Mouse (Mus musculus) left cerebral cortex, postnatal 14 days (tissue): Measurements from ENCODE around the gene Ubald2. TPM values are rescaled to one million over a fixed set of nuclear protein-coding genes. Genes with fewer than 3 reads are reported as not detected.

Source experiments
- DNase-seq, 2 experiments: peaks; one replicate each; pipeline ENCODE4 v3.0.0; 2021 to 2022; ENCODE audit warnings: low spot score in 2 of 2, mixed read lengths in 1 of 2
- intact Hi-C: fragments of 180-260 bp; cut with DNase I; formaldehyde crosslinking; loops from one replicate; pipeline ENCODE4 v1.15.1; 2025
- total RNA-seq, 2 experiments: library from RNA; stranded (reverse); gene quantifications; 2 replicates each; pipeline ENCODE4 v1.2.3; 2021

Gene Ubald2
- total RNA-seq, 2 experiments from 2014 or later, result 30.1 to 32.0 TPM

DNA sequence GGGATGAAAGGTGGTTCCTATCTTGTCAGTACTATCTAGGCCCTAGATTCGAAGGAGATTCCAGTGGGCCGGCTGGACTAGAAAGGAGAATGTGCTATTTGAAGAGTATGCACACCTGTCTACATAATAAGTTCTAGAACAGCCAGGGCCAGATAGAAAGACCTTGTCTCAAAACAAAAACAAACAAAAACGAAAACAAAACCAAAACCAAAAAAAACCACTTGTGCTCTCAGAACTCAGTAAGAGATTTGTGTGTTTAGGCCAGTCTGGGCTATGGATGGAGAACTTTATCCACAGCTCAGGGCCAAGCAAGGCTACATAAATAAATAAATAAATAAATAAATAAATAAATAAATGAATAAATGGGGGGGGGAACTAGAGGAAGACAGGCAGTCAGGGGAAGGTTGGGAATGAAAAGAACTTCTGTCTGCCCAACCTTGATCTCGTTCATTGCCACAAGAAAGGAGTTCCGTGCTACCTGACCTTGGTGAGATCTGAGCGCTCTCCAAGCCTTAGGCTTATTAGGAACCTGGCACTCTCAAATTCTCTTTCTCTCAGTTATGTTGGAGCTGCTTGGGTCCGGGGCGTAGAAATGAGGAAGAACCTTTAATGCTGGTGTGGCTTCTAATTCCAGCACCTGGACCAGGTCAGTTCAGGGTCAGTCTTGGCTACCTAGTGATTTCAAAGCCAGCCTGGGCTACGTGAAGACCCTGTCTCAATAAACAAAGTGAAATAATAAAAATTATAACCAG, 3.9 kb upstream of the Ubald2 start:
- DNase-seq, result no peak
- intact Hi-C loops, result no loop called here

DNA sequence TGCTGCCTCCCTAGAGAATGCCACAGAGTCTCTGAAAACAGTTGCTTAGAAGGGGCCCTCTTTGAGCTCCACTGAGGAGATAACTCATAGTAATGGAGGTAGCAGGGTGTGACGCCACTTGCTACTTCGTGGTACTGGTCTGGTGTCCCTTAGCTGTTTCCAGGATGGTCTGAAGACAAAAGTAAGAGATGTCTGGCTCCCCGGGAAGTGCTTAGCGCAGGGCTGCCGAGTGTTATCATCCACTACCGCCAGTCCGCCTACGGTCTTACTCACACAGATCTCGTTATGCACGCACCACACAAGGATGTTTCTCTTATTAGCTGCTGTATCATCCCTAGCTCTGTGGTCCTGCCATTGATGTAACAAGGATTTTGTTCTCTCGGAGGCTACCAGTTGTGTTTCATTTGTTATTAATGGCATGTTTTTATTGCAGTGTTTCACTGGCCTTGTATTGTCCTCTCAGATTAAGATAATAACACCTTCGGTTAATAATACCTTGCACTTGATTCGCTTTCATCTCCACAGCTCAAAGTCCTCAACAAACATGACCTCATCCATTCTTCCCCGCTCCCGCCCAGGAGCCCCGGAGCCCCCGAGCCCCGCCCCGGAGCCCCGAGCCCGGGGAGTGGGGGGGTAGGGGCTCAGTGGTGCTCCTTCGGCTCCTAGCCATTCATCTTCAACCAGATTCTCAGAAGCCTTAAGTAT, 3.0 kb upstream of the Ubald2 start:
- DNase-seq, result no peak
- intact Hi-C loops, result no loop called here

DNA sequence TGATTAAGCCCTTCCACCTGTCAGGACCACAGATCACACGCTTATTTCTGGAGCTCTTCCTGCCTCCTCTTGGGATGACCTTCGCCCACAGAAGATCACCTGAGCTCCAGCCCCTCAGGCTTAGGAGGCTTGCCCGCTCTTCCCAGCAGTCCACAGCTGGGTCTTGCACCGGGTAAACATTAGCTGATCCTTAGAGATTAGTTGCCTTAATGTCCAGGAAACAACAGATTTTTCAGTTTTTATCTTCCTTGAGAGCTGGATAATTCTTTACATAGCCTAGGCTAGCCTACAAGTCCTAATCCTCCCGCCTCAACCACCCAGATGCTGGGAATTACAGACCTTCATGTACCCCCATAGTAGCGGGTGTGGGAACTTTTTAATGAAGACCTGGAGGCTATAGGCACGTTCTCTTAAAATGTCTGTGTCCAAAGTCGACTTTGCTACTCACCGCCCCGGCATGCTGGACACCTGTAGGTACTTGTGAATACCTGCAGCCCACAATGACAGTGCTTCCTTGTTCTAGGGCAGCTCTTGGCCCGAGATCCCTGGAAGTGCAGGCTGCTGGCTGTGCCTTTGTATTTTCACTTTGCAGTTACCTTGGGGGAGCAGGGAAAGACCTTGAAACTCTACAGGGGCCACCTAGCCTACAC, 2.3 kb upstream of the Ubald2 start:
- intact Hi-C loops, result no loop called here
- no peak for DNase-seq

DNA sequence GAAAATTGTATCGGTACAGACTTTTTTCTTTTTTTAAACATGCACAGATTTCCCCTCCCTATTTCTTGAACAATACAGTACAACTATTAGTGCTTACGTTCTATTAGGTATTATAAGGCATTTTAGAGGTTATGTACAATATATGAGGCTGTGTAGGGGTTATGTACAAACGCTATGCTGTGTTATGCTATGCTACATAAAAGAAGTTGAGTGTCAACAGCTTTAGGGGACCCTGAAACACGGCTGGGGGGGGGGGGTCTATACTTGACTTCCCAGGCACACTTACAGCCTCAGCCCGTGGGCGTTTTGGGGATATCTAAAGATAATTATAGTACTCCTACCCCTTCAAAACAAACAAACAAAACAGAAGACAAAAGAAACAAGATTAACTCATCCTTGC, 1.8 kb upstream of the Ubald2 start:
- DNase-seq, result no peak
- intact Hi-C loops, result no loop called here

DNA sequence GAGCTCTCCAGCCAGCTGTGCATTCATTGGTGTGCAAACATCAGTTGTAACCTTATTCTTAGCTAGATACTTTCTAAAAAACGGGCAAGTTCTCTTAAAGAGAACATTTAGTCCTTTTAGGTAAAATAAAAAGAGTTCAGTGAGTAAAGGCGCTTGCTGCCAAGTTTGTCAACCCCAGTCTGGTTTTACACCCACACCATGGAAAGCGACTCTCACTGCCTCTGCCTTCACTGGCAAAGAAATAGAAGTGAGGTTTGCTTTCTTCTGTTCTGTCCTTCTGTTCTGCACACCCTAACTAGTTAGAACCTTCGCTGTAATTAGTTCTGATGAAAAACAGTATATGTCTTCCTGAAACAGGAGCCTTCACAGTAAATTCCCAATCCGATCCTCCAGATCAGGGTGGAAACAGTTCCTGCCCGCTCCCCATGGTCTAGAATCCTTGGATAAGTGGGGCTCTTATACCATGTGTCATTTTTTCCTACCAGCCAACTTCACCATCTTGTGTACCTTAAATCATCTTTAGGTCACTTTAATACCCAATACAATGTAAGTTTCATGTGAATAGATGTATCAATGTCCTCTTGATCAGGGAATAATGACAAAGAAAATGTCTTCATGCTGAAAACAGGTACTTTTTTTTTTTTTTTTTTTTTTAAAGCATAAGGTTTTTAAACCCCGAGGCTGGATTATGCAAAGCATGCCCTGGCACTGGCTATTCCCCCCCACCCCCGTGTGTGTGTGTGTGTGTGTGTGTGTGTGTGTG, 1.1 kb upstream of the Ubald2 start:
- peak; percentile 65 to 82 for DNase-seq

DNA sequence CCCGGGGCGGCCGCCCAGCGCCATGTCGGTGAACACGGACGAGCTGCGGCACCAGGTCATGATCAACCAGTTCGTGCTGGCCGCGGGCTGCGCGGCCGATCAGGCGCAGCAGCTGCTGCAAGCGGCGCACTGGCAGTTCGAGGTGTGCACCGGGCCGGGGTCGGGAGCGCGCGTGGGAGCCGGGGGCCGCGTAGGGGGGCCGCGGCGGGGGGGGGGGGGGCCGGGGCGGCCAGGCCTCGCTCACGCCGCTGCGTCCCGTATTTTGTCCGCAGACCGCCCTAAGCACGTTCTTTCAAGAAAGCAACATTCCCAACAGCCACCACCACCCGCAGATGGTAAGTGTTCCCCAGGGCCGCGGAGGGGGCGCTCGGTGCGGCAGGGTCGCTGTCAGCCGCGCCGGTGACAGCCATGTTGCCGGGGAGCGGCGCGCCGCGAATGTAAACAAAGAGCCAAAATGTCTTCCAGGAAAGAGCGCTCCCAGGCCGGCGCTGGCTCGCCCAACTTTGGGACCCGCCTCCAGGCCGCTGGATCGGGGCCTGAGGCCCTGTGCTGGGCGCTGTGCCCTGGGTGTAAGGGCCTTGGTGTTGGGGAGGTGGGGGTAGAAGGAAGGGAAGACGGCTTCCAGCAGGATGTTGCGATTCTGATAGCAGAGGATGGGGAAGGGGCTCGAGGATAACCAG, 533 bp downstream of the Ubald2 start:
- intact Hi-C loops, result loop anchor here (2.0 kb wide), 1 partner anchor 56 kb away; no protein-coding TSS in a partner anchor
- peak in 1 of 2 experiments; percentile 54 for DNase-seq

More for the DNA sequence above, 1.1 kb upstream of the Ubald2 start:
- intact Hi-C loops, result no loop called here

DNA sequence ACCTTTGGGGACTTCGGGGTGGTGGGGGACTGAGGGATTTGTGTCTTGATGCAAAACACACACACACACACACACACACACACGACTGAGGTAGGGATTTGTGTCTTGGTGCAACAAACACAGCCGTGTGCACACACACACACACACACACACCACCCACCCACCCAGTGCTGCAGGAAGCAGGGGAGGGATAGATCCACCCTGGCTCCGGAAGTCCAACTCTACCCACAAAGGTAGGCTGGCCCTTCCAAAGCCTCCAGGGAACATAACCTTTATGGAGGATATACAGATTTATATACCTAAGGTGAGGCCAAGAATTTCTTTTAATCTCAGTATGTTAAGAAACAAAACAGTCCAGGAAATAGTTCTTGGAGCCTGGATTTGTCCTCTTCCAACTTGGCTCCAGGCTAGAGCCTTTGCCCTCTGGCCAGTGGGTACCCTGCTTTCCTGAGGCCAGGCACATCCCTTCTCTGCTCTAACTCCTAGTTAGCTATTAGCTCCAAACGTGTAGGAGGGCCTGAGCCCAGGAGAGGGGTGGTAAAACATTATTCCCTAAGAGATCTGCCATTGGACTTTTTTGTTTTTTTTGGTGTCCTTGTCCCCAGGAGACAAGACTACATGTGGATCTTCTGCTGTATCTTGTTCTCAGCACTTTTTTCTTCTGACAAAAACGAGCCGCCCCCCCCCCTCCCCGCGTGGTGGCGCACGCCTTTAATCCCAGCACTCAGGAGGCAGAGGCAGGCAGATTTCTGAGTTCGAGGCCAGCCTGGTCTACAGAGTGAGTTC, 1.3 kb downstream of the Ubald2 start:
- no peak for DNase-seq
- intact Hi-C loops, result loop anchor here (2.0 kb wide), 1 partner anchor 56 kb away; no protein-coding TSS in a partner anchor

DNA sequence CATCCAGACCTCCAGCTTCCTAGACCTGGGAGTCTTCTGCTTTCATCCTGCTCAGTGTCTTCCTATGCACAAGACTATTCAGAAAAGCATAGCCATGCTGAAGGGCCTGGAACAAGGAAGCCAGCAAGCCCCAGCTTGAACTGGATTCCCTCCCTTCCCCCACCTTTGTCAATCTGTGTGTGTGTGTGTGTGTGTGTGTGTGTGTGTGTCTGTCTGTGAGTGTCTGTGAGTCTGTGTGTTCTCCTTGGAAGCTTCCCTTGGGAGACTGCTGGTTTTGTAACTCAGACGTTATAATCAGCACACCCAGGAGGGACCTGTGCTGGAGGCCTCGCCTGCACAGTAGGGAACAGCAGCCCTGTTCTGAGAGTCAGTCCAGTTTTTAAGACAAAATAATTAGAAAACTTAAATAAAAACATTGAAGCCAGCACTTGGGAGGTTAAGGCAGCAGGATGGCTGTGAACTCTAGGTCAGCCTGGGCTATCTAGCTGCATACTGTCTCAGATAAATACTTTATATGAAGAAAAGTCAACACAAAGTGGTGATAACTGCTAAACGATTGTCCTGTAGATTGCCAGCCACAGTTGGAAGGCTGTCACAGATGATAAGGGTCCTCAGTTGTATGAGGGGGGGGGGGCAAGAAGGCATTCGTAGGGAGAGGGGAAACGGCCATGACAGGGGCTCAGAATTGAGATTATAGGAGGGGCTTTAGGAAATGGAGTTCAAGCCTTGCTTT, 2.3 kb downstream of the Ubald2 start:
- intact Hi-C loops, result loop anchor here (2.0 kb wide), 1 partner anchor 55 kb away; no protein-coding TSS in a partner anchor
- DNase-seq, result no peak

DNA sequence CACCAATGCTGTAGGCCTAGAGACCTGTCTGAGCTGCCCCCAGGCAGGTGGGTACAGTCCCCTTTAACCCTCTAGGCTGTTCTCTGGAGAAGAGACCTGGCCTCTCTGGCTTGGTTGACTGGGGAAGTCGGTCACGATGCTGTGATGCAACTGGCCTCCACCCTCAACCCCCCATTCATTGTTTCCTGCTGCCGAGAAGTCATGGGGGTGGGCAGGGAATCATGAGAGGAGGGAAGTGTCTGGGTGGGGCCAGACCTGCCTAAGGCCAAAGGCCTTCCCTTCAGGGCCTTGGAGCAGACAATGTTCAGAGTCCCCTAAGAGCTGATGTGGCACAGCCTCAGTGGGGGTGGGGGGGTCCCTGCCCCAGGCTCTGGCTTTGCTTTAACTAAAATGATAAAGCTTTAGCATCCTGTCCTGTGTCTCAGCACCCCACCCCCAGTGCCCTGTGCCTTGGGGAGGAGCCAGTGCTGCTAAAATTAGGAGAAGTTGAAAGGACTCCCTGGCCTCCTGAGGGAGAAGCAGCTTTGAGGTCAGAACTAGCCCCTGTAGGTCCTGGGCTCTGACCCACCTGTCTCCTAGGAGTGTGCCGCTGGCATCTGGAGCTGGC, 2.9 kb downstream of the Ubald2 start:
- intact Hi-C loops, result no loop called here
- no peak for DNase-seq

DNA sequence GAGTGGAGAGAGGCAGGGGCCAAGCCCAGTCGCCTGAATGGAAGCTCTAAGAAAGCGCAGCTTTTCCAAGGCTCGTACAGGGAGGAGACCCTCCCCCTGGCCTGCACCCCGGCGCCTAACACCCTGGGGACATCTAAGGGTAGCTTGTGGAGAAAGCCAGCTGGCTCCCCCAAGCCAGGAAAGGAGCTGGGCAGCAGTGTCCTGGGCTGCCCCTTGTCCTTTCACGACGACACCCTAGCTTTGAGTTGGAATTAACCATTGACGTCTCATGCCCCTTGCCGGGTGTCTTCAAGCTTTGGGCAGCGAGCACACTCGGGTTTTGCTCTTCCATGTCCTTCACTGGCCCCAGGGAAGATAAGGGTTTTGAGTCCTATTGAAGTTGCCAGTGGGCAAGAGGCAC, 3.6 kb downstream of the Ubald2 start:
- intact Hi-C loops, result no loop called here
- no peak for DNase-seq

DNA sequence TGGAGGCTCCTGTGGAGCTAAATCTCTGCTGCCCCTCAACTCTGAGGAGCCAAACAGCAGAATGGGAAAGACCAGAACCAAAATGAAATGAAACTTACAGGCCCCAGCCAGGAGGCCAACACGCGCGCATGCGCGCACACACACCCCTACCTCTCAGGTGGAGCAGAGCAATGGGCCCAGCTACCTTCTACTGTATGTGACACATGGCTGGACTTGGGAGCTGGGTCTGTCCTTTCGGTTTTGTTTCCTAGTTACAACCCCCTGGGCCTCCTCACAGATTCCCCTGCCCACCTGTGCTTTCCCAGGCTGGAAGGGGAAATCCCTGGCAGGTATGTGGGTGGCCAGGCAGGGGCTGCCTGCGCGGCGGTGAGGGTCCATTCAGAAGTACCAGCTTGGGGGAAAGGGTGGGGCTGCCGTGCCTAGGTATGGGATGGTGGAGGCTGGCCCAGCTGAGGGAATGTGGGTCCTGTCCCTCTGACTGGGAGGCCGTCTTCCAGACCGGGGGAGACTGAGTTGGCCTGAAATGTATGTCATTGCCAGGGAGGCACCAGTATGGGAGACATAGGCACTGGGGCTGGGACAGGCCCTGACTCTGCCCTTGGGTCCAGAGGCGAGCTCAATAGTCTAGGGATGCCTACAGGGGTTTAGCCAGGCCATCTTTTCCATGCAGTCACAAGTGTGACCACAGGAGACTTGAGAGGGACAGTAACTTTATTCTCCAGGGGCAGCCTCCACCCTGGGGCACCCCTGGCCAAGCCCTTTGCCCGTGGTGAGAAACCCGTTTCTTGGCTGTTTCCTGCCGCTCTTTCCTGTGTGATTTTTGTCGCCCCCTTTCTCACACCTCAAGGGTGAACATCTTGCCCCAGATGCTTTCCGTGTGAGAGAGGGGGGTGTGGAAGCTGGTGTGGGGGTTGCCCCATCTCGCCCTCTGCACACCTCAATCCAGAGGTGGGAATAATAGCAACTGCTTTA, 5.7 kb downstream of the Ubald2 start:
- no peak for DNase-seq
- intact Hi-C loops, result no loop called here

DNA sequence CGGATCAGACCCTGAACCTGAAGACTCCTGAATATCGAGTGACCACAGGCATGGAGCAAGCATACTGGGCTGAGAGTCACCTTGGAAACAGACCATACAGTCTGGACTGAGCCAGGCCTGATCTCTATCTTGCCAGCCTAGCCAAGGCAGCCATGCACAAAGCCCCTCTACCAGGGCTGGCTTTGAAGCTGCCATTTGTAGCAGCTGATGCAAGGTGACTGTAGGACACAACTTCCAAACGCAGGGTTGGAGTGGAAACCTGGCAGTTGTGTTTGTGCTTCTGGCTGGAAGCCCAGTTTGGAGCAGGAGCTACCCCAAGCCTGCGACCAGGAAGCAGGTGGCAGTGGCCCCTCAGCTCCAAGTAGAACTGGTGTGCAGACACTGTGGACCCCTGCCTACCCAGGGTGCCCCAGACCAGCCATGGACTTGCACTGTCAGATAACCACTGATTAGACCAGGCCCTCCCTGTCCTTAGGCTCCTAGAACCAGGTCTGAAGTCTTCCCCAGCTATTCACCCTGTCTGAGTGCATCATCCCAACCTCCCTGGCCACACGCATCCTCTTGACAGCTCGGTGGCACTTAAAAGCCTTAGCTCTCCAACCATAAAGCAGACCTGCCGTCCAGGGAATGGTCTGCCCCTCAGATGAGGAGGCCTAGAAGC, 6.6 kb downstream of the Ubald2 start:
- intact Hi-C loops, result no loop called here

DNA sequence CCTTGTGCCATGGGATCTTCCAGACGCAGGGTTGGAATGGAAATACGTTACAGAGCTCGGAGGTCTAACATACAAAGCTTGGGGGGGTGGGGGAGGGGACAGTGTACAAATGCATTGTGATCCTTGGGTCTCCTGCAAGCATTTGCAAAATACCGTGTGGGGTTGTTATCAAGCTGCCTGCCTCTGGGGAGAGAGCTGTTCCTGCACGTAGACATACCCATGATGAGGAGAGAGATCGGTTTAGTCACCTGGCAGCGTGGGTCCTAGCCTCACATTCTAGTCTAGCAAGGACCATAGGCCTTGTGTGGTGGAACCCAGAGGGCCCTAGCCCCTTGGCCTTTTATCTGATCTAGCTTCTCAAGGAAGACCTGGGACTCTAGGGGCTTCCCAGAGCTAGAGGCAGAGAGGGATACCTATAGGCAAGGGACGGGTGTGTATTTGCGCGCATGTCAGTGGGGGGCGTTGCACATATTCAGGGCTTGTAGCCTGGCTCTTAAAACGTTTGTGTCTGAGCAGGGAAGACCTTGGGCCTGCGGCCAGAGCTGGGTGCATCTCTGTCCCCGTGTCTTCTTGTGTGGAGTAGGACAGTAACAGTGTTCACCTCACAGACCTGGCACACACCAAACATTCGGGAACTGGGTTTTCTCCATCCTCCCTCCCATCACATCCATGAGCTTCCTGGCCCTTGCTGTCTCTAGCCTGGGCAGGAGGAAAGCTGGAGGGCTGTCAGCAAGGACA, 8.4 kb downstream of the Ubald2 start:
- intact Hi-C loops, result no loop called here
- no peak for DNase-seq

More for the DNA sequence above, 6.6 kb downstream of the Ubald2 start:
- DNase-seq, result no peak

DNA sequence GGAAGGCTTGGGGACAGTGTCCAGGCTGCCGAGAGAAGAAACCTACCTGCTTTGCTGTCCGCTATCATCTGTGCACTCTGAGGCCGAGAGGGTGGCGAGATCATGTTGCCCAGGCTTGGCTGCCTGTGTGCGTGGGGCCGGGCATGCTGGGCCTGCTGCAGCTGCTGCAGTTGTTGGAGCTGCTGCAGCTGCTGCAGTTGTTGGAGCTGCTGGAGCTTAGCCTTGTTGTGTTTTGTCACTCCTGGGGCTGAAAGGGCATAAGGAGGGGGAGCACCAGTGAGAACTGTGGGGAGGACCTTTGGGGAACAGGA, 8.9 kb downstream of the Ubald2 start:
- DNase-seq, result no peak
- intact Hi-C loops, result no loop called here

DNA sequence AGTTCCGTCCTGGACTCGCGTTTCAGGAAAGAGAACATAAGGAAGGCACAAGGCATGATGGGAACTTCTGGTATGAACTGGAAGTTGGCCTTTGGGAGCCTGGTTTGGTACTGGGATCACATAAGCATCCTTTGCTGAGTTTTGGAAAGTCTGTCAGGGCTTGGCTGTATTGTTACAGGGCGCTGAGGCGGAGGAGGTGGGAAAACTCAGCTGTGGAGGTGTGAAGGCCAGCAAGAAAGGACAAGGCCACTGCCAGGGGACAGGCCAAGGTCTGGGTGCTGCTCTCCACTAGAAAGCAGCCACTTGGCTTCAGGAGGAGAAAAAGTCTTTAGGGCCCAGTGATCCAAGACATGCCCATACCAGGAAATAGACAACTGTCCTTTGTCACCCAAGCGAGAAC, 9.4 kb downstream of the Ubald2 start:
- DNase-seq, result no peak
- intact Hi-C loops, result no loop called here
